Comparison of ENCODE assay signal across 24 mouse cellular contexts in the genomic region with DNA sequence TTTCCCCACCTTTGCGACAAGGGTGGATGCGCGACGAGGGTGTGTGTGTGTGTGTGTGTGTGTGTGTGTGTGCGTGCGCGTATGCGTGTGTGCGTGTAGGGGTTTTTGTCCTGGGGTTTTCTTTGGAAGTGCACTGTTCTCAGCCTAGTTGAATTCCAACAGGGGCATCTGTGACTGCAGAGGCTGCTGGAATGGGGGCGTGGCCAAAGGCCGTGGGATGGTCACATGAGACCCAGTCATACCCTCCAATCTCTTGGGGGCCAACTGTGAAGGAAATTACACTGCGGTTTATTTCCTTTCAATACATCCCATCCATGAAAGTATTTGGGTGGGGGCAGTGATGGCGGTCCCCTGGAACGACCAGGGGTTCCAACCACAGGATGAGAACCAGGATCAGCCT. TPM values are rescaled to one million over a fixed set of nuclear protein-coding genes. Genes with fewer than 3 reads are reported as not detected.
DNase-seq lines count a peak whose midpoint lies in the region; ATAC-seq and TF ChIP-seq lines count a peak whose summit lies in the region.
"Had no signal": no experiment of that assay in that cellular context is flagged by ENCODE, and none has a peak within 500 bp of the region (broad histone marks: within the 10 kb centered on the region; RNA-seq: fewer than 3 reads in every experiment).

No protein-coding gene starts in this region.

- peaks cover 24% of the 10 kb centered on the region for H3K4me1 ChIP-seq in embryonic facial prominence, embryonic 12.5 days
- H3K4me1 ChIP-seq in embryonic facial prominence, embryonic 10.5 days: peaks cover 37% of the 10 kb centered on the region

- H3K27me3 ChIP-seq in embryonic facial prominence, embryonic 12.5 days: no peaks in the 10 kb centered on the region
- no peaks in the 10 kb centered on the region for H3K27me3 ChIP-seq in embryonic facial prominence, embryonic 10.5 days (replicated peaks; ENCODE audit: low read depth, poor library complexity, severe bottlenecking)
- H3K27me3 ChIP-seq: embryonic facial prominence, embryonic 13.5 days; embryonic facial prominence, embryonic 15.5 days; forebrain, embryonic 12.5 days had no signal

- no peak overlapping the region for H3K9ac ChIP-seq in embryonic facial prominence, embryonic 12.5 days
- H3K9ac ChIP-seq: embryonic facial prominence, embryonic 13.5 days; embryonic facial prominence, embryonic 15.5 days; forebrain, embryonic 12.5 days had no signal

- H3K4me2 ChIP-seq in embryonic facial prominence, embryonic 12.5 days (replicated peaks): no peak overlapping the region
- H3K4me2 ChIP-seq: embryonic facial prominence, embryonic 13.5 days; embryonic facial prominence, embryonic 15.5 days; forebrain, embryonic 12.5 days had no signal

- DNase-seq in embryonic facial prominence, embryonic 10.5 days (ENCODE audit: low spot score): no peak
- peak; percentile 36 for DNase-seq in 3T3-L1 (ENCODE audit: low read depth, low spot score)
- DNase-seq in ES-CJ7 (ENCODE audit: low read depth, low spot score): peak; percentile 38
- peak; percentile 74 for DNase-seq in R1 (ENCODE audit: low read depth, low spot score)
- DNase-seq in layer of hippocampus, adult 2 months (ENCODE audit: low spot score in 2 of 2): no peak
- no peak for DNase-seq in ovary, postnatal 36 days (ENCODE audit: low spot score)
- DNase-seq in left cerebral cortex, postnatal 10 days (ENCODE audit: extremely low spot score in 1 of 2, low spot score in 2 of 2): no peak
- DNase-seq: adrenal gland, adult 2 months; adrenal gland, postnatal 10 days; adrenal gland, postnatal 25 days; cerebellum, adult 11 months; cerebellum, adult 18-20 months; cerebellum, adult 8-10 months; cerebellum, adult 9-11 months; cerebellum, postnatal 36 days; embryo, embryonic 11 days had no signal

- peaks cover 66% of the 10 kb centered on the region for H3K36me3 ChIP-seq in embryonic facial prominence, embryonic 12.5 days
- peaks cover 78% of the 10 kb centered on the region for H3K36me3 ChIP-seq in embryonic facial prominence, embryonic 10.5 days (replicated peaks)

- ATAC-seq in embryonic facial prominence, embryonic 12.5 days (ENCODE audit: insufficient number of reproducible peaks, insufficient read depth, low FRiP score, low TSS enrichment): no peak
- ATAC-seq: forebrain, embryonic 14.5 days; forebrain, embryonic 16.5 days had no signal

- no peak overlapping the region for H3K4me3 ChIP-seq in embryonic facial prominence, embryonic 12.5 days
- H3K4me3 ChIP-seq in embryonic facial prominence, embryonic 10.5 days: no peak overlapping the region
- H3K4me3 ChIP-seq in layer of hippocampus, adult 2 months: no peak overlapping the region
- H3K4me3 ChIP-seq: embryonic facial prominence, embryonic 13.5 days; embryonic facial prominence, embryonic 15.5 days; erythroblast, embryonic 14.5 days; forebrain, embryonic 10.5 days; forebrain, embryonic 12.5 days had no signal

- H3K27ac ChIP-seq in embryonic facial prominence, embryonic 12.5 days: 0 out of 2 replicates have a peak overlapping the region, but pooled peaks have one; percentile 30
- no peak overlapping the region for H3K27ac ChIP-seq in embryonic facial prominence, embryonic 10.5 days (replicated peaks)
- H3K27ac ChIP-seq in layer of hippocampus, adult 2 months: no peak overlapping the region
- H3K27ac ChIP-seq: embryonic facial prominence, embryonic 13.5 days; embryonic facial prominence, embryonic 15.5 days; forebrain, embryonic 10.5 days; forebrain, embryonic 12.5 days had no signal

- WGBS in embryonic facial prominence, embryonic 12.5 days: 88% methylated on average over 14 of the region's 14 CpGs
- 92% methylated on average over 14 of the region's 14 CpGs for WGBS in embryonic facial prominence, embryonic 10.5 days

- intact Hi-C loops in left cerebral cortex, postnatal 10 days (cut with DNase I): no loop called here

- no peak for TF ChIP-seq CTCF in layer of hippocampus, adult 2 months (conservative IDR thresholded peaks at IDR 0.05)

- no peaks in the 10 kb centered on the region for H3K9me3 ChIP-seq in embryonic facial prominence, embryonic 12.5 days
- H3K9me3 ChIP-seq in embryonic facial prominence, embryonic 10.5 days: no peaks in the 10 kb centered on the region
- H3K9me3 ChIP-seq: embryonic facial prominence, embryonic 13.5 days; embryonic facial prominence, embryonic 15.5 days; forebrain, embryonic 10.5 days; forebrain, embryonic 12.5 days had no signal

RNA-seq across cellular contexts. Expression of gene Bahcc1, which starts 57.5 kb away (rescaled TPM):
- 16.8 and 18.8 TPM in 2 replicates for polyA plus RNA-seq in embryonic facial prominence, embryonic 12.5 days (2016; fragmentation: Nextera tagmentation; extraction: Ambion mirVana)
- 18.0 and 18.4 TPM in 2 replicates for polyA plus RNA-seq in embryonic facial prominence, embryonic 10.5 days (2016; fragmentation: Nextera tagmentation; extraction: Ambion mirVana)
- 10 to 100 TPM; 19.9 to 20.7 TPM for total RNA-seq in layer of hippocampus, adult 2 months (2021)
- 10 to 100 TPM; 19.7 to 20.6 TPM for total RNA-seq in left cerebral cortex, postnatal 10 days (2021)

RNA-seq across cellular contexts. Expression of gene Actg1, which starts 58.1 kb away (rescaled TPM):
- polyA plus RNA-seq in embryonic facial prominence, embryonic 12.5 days (2016; fragmentation: Nextera tagmentation; extraction: Ambion mirVana): 3,148 and 3,183 TPM in 2 replicates
- 3,067 and 3,150 TPM in 2 replicates for polyA plus RNA-seq in embryonic facial prominence, embryonic 10.5 days (2016; fragmentation: Nextera tagmentation; extraction: Ambion mirVana)
- 1,000 to 10,000 TPM; 1,285 to 1,295 TPM for total RNA-seq in layer of hippocampus, adult 2 months (2021)
- 1,000 to 10,000 TPM; 2,375 to 2,523 TPM for total RNA-seq in left cerebral cortex, postnatal 10 days (2021)

Comparison
In these comparisons a context has a peak if more than half of its experiments do, and no peak if none do; other contexts are left out.
1. DNase-seq: peak in 3T3-L1 (single experiment), ES-CJ7 (single experiment) and R1 (single experiment); none in embryonic facial prominence, embryonic 10.5 days (single experiment), layer of hippocampus, adult 2 months (0 of 2), ovary, postnatal 36 days (single experiment) and left cerebral cortex, postnatal 10 days (0 of 2).